Mouse (Mus musculus): ENCODE data around the gene Lingo1.

DNA sequence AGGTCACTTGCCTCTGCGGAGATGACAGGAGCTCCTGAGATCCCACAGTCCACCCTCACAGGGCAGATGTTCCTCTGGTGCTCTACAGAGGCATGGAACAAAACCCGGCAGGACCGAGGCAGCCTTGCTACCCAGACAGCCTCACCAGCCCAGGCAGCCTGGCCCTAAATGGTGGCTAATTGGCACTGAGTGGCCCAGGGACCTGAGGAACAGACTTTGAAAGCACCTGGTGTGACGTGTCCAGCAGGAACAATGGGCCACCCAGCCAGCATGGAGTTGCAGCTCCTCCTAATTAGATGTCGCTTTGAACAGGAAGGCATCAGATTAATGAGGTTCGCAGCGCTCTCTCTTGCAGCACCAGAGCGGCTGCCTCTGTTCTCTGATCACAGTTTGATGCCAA, 95.4 kb downstream of the Lingo1 start:
- TF ChIP-seq CTCF (IDR thresholded peaks at IDR 0.05; ENCODE audit: extremely low read depth, insufficient read depth, insufficient read length, insufficient replicate concordance) (no peak), POLR2A (IDR thresholded peaks at IDR 0.05; ENCODE audit: low read depth, low read length) (no peak)

Measured in spleen, adult 2 months (tissue).